Mouse (Mus musculus): ENCODE data around the gene Ccdc125.

- no peak for TF ChIP-seq CTCF (conservative IDR thresholded peaks at IDR 0.05; ENCODE audit: insufficient read depth, insufficient read length, low read depth, low read length)
- TF ChIP-seq POLR2A (IDR thresholded peaks at IDR 0.05; ENCODE audit: low read depth, low read length), result no peak
Measured at GRCm38 (mm10) chr13:100669291-100670022, at the start of gene Ccdc125.
